In the genomic region with DNA sequence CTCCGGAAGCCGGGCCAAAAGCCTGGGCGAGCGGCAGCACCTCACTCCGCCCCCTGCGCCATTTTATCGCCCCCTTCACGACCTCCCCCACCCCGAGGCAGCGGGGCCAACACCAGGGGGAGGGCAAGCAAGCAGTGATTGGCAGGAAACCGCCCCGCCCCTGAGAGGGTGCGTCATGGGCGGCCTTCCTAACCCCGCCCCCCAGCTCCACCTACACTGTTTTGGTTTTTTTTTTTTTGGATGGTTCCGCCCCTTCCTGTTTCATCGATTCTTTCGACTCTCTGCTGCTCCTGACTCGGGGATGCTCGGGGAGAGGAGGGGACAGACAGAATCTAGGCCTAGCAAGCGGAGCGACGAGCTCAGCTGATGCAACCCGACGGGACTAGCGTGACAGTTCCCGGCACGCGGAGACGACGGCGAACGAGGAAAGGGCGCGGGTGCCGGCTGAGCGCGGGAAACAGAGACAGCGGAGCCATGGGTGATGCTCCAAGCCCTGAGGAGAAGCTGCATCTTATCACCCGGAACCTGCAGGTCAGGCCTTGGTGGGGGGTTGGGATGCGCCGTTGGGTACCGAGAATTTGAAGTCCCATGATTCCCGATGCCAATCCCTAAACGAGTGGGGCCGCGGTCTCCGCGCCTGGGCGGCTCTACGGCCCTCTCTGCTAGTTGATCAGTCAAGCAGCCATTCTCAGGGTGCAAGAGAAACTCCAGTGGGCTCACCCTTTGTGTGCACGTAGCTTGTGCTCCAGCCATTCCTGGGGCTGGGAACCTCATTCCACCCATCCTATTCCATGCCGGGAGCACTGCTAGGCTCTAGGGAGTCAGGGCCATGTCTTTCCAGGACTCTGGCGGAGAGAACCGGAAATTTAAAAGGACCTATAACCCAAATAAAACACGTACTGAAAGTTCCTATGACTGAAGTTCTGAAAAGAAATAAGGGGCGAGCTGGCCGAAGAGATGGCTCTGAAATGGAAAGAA, we compare ENCODE assay signal across 7 mouse cellular contexts. TPM values are rescaled to one million over a fixed set of nuclear protein-coding genes. Genes with fewer than 3 reads are reported as not detected.
DNase-seq lines count a peak whose midpoint lies in the region; ATAC-seq lines count a peak whose summit lies in the region.

S100pbp (minus strand) TSS at position 186 of the 978 bp plus-strand sequence.
Yars (plus strand) TSS at position 219 of the 978 bp plus-strand sequence.

- peak within 1 kb of the TSS; percentile 86 for H3K27ac ChIP-seq in intestine, embryonic 15.5 days
- H3K27ac ChIP-seq in midbrain, embryonic 10.5 days (replicated peaks) = peak within 1 kb of the TSS; percentile 97

- H3K36me3 ChIP-seq in intestine, embryonic 15.5 days = no peaks in the 10 kb centered on the region
- H3K36me3 ChIP-seq in midbrain, embryonic 10.5 days = peaks cover 27% of the 10 kb centered on the region

- H3K27me3 ChIP-seq in intestine, embryonic 15.5 days (replicated peaks) = no peaks in the 10 kb centered on the region
- H3K27me3 ChIP-seq in midbrain, embryonic 10.5 days (ENCODE audit: low read depth, poor library complexity, severe bottlenecking) = no peaks in the 10 kb centered on the region

- peaks cover 23% of the 10 kb centered on the region for H3K4me1 ChIP-seq in intestine, embryonic 15.5 days (replicated peaks)
- peaks cover 36% of the 10 kb centered on the region for H3K4me1 ChIP-seq in midbrain, embryonic 10.5 days

- peak within 1 kb of the TSS; percentile 73 for H3K9ac ChIP-seq in intestine, embryonic 15.5 days

- intact Hi-C loops in gastrocnemius, postnatal 36 days (cut with DNase I) = no loop called here
- intact Hi-C loops in left cerebral cortex, postnatal 25 days (cut with DNase I) = loop anchor here (5.0 to 10.0 kb wide), 2 partner anchors 58 to 225 kb away; partner anchors contain the start of gene Azin2

- H3K4me3 ChIP-seq in intestine, embryonic 15.5 days (replicated peaks) = peak within 1 kb of the TSS; percentile 86
- H3K4me3 ChIP-seq in midbrain, embryonic 10.5 days = peak within 1 kb of the TSS; percentile 97

- peak; percentile 98 for DNase-seq in adrenal gland, adult 2 months
- DNase-seq in embryo, embryonic 11.5 days (ENCODE audit: low read depth, low spot score) = peak; percentile 97
- peak; percentile 95 for DNase-seq in gastrocnemius, postnatal 36 days
- DNase-seq in left cerebral cortex, postnatal 25 days (ENCODE audit: low spot score in 2 of 2) = peak; percentile 95 to 97
- DNase-seq in midbrain, embryonic 10.5 days (ENCODE audit: low spot score) = peak; percentile 99
- peak; percentile 96 for DNase-seq in right cerebral cortex, postnatal 4 days

- peak within 1 kb of the TSS; percentile 68 for H3K4me2 ChIP-seq in intestine, embryonic 15.5 days (replicated peaks)

- under 1% methylated on average over 58 of the region's 58 CpGs for WGBS in intestine, embryonic 15.5 days
- WGBS in midbrain, embryonic 10.5 days = under 1% methylated on average over 56 of the region's 58 CpGs

- H3K9me3 ChIP-seq in intestine, embryonic 15.5 days = no peaks in the 10 kb centered on the region
- no peaks in the 10 kb centered on the region for H3K9me3 ChIP-seq in midbrain, embryonic 10.5 days (replicated peaks)

- ATAC-seq in intestine, embryonic 15.5 days = peak; percentile 92

RNA-seq across cellular contexts. Expression of gene S100pbp, which starts in this region (rescaled TPM):
- total RNA-seq in adrenal gland, adult 2 months (2021) = 10 to 100 TPM; 21.1 to 21.4 TPM
- 6.4 and 7.5 TPM in 2 replicates for polyA plus RNA-seq in adrenal gland, adult 2 months (2012; rRNA removed)
- total RNA-seq in gastrocnemius, postnatal 36 days (2021) = 1 to 10 TPM; 3.3 to 5.1 TPM
- polyA plus RNA-seq in intestine, embryonic 15.5 days (2015; fragmentation: Nextera tagmentation; extraction: Ambion mirVana) = 12.5 and 14.5 TPM in 2 replicates
- total RNA-seq in left cerebral cortex, postnatal 25 days (2021) = 10 to 100 TPM; 37.8 to 41.2 TPM
- polyA plus RNA-seq in midbrain, embryonic 10.5 days (2016; fragmentation: Nextera tagmentation; extraction: Ambion mirVana) = 28.2 and 28.8 TPM in 2 replicates

RNA-seq across cellular contexts. Expression of gene Yars, which starts in this region (rescaled TPM):
- 10 to 100 TPM; 84.8 to 98.6 TPM for total RNA-seq in adrenal gland, adult 2 months (2021)
- polyA plus RNA-seq in adrenal gland, adult 2 months (2012; rRNA removed) = 7.2 and 11.2 TPM in 2 replicates
- 10 to 100 TPM; 38.0 to 39.8 TPM for total RNA-seq in gastrocnemius, postnatal 36 days (2021)
- polyA plus RNA-seq in intestine, embryonic 15.5 days (2015; fragmentation: Nextera tagmentation; extraction: Ambion mirVana) = 94.2 and 97.2 TPM in 2 replicates
- 10 to 100 TPM; 85.3 to 96.2 TPM for total RNA-seq in left cerebral cortex, postnatal 25 days (2021)
- 107 and 111 TPM in 2 replicates for polyA plus RNA-seq in midbrain, embryonic 10.5 days (2016; fragmentation: Nextera tagmentation; extraction: Ambion mirVana)

Comparison
In these comparisons a context has a peak if more than half of its experiments do, and no peak if none do; other contexts are left out.
1. Peak in every context shown above with its lines: DNase-seq, ATAC-seq, H3K4me3 ChIP-seq and H3K27ac ChIP-seq.